Mouse (Mus musculus) megakaryocyte, embryonic 14.5 days (primary cell): ENCODE measurements around the gene Aaed1.

Experiments
- FLI1 ChIP-seq: IDR thresholded peaks from 2 replicates; pipeline ENCODE4 v1.6.1; 2012; ENCODE audit warnings: low read length, inconsistent platforms, mixed read lengths
- GATA1 ChIP-seq: IDR thresholded peaks from 3 replicates; pipeline ENCODE4 v1.6.1; 2012; ENCODE audit warnings: mixed read lengths, low read length, inconsistent platforms, borderline replicate concordance

DNA sequence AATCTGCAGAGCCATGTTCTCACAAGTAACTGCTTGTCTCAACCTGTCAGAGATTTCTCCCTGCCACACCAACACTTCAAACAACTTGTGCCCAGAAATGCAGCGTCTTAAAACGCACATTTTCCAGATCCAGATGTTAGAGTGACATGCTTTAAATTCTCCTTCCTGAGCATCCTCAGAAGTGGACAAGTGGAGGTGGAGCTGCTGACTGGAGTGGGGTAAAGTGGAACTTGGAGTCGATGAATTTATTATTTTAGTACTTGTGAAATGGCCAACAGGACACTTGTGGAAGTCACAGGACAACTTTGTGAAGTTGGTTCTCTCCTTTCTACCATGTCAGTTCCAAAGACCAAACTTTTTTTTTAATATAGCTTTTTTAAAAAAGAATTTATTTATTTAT is 86.8 kb downstream of the Aaed1 start:
- TF ChIP-seq GATA1 = no peak
- TF ChIP-seq FLI1 = no peak
